Mouse (Mus musculus): ENCODE measurements around the gene Mia2.

Gene Mia2

DNA sequence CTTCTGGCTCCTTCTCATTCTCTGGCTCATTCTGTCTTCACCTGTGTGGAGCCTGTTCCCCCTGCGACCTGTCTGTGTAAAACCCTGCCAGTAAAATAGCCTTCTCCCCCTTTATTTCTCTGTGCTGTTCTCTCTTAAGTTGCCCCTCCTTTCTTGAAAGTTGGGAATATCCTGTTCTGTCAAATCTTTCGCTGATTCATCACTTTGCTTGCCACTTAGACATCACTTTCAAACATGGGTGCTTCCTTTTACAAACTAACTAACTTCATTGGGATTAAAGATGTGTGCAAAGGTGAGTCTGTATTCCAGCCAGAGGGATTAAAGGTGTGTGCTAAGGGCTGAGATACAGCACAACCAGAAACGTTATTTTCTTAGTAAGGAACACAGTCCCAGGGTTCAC, 98.0 kb downstream of the Mia2 start:
- Histone ChIP-seq H3K27me3 (ENCODE audit: insufficient read depth, low read length) (no peaks in the 10 kb centered on the region), H3K4me1 (replicated peaks; ENCODE audit: low read depth, low read length) (peaks cover 1% of the 10 kb centered on the region), H3K4me3 (replicated peaks; ENCODE audit: low read length) (no peak overlapping the region), H3K9me3 (ENCODE audit: low read length) (no peaks in the 10 kb centered on the region), H3K36me3 (ENCODE audit: insufficient read depth, low read length) (peaks cover 19% of the 10 kb centered on the region)
- TF ChIP-seq CTCF (conservative IDR thresholded peaks at IDR 0.05; ENCODE audit: low read length) (no peak), NANOG (IDR thresholded peaks at IDR 0.05; ENCODE audit: borderline replicate concordance, low read length) (no peak), POU5F1 (IDR thresholded peaks at IDR 0.05; ENCODE audit: borderline replicate concordance, low read length) (no peak)

DNA sequence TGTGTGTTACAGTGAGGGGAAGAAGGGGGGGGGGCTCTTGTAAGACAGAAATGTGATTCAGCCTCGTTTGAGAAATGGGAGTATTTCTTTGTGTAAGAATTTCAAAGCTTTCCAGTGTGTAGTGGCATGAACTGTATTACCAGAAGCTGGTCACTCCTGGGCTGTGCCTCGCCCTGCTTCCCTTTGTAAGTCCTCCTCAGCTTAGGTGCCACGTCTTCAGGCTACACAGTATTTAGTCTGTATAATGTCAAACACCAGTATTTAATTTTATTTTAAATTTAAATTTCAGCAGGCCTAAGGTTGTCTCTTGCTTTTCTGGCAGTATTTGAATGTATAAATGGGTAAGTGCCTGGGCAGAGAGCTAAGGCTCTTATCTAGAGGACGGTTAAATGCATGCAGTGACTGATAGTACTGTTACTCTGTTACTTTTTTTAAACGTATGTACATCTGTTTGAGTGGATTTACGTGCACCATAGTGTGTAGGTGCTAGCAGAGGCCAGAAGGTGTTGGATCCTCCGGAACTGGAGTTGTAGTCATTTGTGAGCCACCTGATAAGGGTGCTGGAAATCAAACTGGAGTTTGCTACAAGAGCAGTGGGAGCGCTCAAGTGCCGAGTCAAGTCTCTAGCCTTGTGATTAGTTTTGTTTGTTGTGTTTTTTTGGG, 98.9 kb downstream of the Mia2 start:
- TF ChIP-seq POU5F1 (IDR thresholded peaks at IDR 0.05; ENCODE audit: borderline replicate concordance, low read length) (no peak), NANOG (IDR thresholded peaks at IDR 0.05; ENCODE audit: borderline replicate concordance, low read length) (no peak), CTCF (conservative IDR thresholded peaks at IDR 0.05; ENCODE audit: low read length) (no peak)
- 0 out of 2 replicates have a peak, but pooled peaks cover 2% of the 10 kb centered on the region for H3K9me3 ChIP-seq (ENCODE audit: low read length)
- no peak overlapping the region for H3K4me3 ChIP-seq (replicated peaks; ENCODE audit: low read length)
- peaks cover 17% of the 10 kb centered on the region for H3K36me3 ChIP-seq (ENCODE audit: insufficient read depth, low read length)
- H3K27me3 ChIP-seq (ENCODE audit: insufficient read depth, low read length) = no peaks in the 10 kb centered on the region
- peaks cover 9% of the 10 kb centered on the region for H3K4me1 ChIP-seq (replicated peaks; ENCODE audit: low read depth, low read length)

DNA sequence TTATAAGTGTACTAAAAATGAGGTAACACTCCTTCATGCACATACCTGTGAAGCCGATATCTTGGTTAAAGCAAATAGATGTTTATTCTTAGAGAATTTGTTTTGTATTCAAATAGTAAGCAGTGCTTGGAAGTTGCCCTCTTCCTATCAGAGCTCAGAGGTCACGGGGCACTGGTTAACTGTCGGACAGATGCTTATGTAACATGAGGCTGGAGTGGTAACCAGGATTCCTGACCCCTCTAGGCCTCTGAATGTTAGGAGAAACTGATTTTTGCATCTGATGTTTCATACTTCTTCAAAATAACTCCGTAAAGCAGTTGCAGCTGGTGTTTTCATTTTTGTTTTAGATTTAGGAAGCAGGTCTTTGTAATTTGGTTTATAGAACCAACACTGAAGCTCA, 99.5 kb downstream of the Mia2 start:
- Histone ChIP-seq H3K36me3 (ENCODE audit: insufficient read depth, low read length) (peaks cover 20% of the 10 kb centered on the region), H3K4me1 (replicated peaks; ENCODE audit: low read depth, low read length) (peaks cover 12% of the 10 kb centered on the region), H3K27me3 (ENCODE audit: insufficient read depth, low read length) (no peaks in the 10 kb centered on the region), H3K4me3 (replicated peaks; ENCODE audit: low read length) (no peak overlapping the region), H3K9me3 (ENCODE audit: low read length) (0 out of 2 replicates have a peak, but pooled peaks cover 5% of the 10 kb centered on the region)
- no peak for TF ChIP-seq POU5F1 (IDR thresholded peaks at IDR 0.05; ENCODE audit: borderline replicate concordance, low read length)
- no peak for TF ChIP-seq NANOG (IDR thresholded peaks at IDR 0.05; ENCODE audit: borderline replicate concordance, low read length)
- TF ChIP-seq CTCF (conservative IDR thresholded peaks at IDR 0.05; ENCODE audit: low read length) = no peak

DNA sequence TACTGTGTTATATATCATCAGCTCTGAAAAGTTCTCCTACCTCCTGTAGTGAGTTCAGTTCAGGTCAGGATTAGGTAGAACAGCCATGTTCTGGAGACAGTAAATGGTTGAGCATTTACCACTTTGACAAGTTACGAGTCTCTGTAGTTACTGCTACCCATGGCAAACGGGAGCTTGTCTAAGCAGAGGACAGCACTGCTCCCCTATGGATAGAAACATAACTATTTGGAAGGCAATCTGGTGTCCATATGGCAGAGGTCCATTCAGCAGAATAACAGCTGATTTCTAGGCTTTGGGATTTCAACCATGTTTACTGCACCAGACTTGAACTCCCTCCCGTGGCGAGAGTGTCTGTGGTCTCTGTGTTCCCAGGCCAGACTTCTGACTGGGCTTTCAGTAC, 100.3 kb downstream of the Mia2 start:
- H3K27me3 ChIP-seq (ENCODE audit: insufficient read depth, low read length) = no peaks in the 10 kb centered on the region
- H3K4me3 ChIP-seq (replicated peaks; ENCODE audit: low read length) = no peak overlapping the region
- peaks cover 24% of the 10 kb centered on the region for H3K36me3 ChIP-seq (ENCODE audit: insufficient read depth, low read length)

DNA sequence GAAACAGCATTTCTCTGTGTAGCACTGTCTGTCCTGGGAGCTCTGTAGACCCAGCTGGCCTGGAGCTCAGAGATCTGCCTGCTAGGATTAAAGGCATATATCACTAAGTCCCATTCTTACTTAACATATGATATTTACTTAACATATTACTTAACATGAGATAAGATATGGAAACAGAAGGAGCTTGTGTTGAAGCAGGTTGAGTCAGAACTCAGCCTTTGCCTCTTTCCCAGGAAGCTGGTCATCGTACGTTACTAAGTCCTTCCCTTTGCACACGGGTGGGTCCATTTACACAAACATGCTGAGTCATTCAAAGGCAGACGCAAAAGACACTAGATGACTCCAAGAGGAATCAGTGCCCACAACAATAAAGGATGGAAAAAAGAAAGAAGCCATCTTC, 103.2 kb downstream of the Mia2 start:
- H3K36me3 ChIP-seq (ENCODE audit: insufficient read depth, low read length) = peaks cover 44% of the 10 kb centered on the region
- H3K4me3 ChIP-seq (replicated peaks; ENCODE audit: low read length) = no peak overlapping the region
- no peaks in the 10 kb centered on the region for H3K27me3 ChIP-seq (ENCODE audit: insufficient read depth, low read length)
- H3K9me3 ChIP-seq (ENCODE audit: low read length) = 0 out of 2 replicates have a peak, but pooled peaks cover 5% of the 10 kb centered on the region
- TF ChIP-seq NANOG (IDR thresholded peaks at IDR 0.05; ENCODE audit: borderline replicate concordance, low read length) = no peak
- TF ChIP-seq CTCF (conservative IDR thresholded peaks at IDR 0.05; ENCODE audit: low read length) = no peak
- no peak for TF ChIP-seq POU5F1 (IDR thresholded peaks at IDR 0.05; ENCODE audit: borderline replicate concordance, low read length)
- H3K4me1 ChIP-seq (replicated peaks; ENCODE audit: low read depth, low read length) = peaks cover 16% of the 10 kb centered on the region

More for the DNA sequence above, 100.3 kb downstream of the Mia2 start:
- H3K9me3 ChIP-seq (ENCODE audit: low read length) = 0 out of 2 replicates have a peak, but pooled peaks cover 5% of the 10 kb centered on the region
- H3K4me1 ChIP-seq (replicated peaks; ENCODE audit: low read depth, low read length) = peaks cover 12% of the 10 kb centered on the region
- no peak for TF ChIP-seq CTCF (conservative IDR thresholded peaks at IDR 0.05; ENCODE audit: low read length)

DNA sequence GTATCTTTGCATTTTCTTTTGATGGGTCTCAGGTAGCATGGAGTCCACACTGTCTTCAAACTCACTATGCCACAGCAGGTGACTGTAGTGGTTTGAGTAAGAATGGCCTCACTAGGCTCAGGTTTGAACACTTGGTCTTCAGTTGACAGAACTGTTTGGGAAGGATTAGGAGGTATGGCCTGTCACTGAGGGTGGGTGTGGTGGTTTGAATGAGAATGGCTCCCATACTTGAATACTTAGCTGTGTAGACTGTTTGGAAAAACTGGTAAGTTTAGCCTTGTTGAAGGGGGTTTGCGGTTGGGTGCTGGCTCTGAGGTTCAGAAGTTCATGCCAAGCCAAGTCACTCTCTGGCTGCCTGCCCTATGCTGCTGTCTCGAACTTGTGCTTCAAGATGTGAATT, 103.8 kb downstream of the Mia2 start:
- Histone ChIP-seq H3K4me1 (replicated peaks; ENCODE audit: low read depth, low read length) (peaks cover 16% of the 10 kb centered on the region), H3K27me3 (ENCODE audit: insufficient read depth, low read length) (no peaks in the 10 kb centered on the region), H3K9me3 (ENCODE audit: low read length) (0 out of 2 replicates have a peak, but pooled peaks cover 5% of the 10 kb centered on the region), H3K36me3 (ENCODE audit: insufficient read depth, low read length) (peaks cover 50% of the 10 kb centered on the region), H3K4me3 (replicated peaks; ENCODE audit: low read length) (no peak overlapping the region)
- TF ChIP-seq NANOG (IDR thresholded peaks at IDR 0.05; ENCODE audit: borderline replicate concordance, low read length) = no peak
- no peak for TF ChIP-seq POU5F1 (IDR thresholded peaks at IDR 0.05; ENCODE audit: borderline replicate concordance, low read length)
- TF ChIP-seq CTCF (conservative IDR thresholded peaks at IDR 0.05; ENCODE audit: low read length) = no peak

DNA sequence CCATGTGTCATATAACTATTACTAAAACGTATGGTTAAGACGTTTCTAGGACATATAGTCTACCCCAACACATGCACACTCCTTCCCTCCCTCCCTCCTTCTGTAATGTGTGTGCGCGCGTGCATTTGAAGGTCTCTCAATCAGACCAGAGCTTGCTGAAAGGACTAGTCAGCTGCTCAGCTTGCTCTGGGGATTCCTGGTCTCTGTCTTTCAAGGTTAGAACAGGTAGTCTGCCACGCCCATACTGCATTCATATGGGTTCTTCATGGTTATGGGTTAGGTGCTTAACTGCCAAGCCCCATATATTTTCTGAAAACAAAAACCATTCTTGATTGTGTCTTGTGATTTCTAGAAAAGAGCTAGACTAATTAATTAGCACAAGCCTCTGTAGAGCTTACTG, 110.0 kb downstream of the Mia2 start:
- TF ChIP-seq POU5F1 (IDR thresholded peaks at IDR 0.05; ENCODE audit: borderline replicate concordance, low read length) (no peak), NANOG (IDR thresholded peaks at IDR 0.05; ENCODE audit: borderline replicate concordance, low read length) (no peak)
- H3K4me1 ChIP-seq (replicated peaks; ENCODE audit: low read depth, low read length) = peaks cover 24% of the 10 kb centered on the region
- H3K4me3 ChIP-seq (replicated peaks; ENCODE audit: low read length) = no peak overlapping the region
- peaks cover 49% of the 10 kb centered on the region for H3K36me3 ChIP-seq (ENCODE audit: insufficient read depth, low read length)
- H3K27me3 ChIP-seq (ENCODE audit: insufficient read depth, low read length) = no peaks in the 10 kb centered on the region
- peaks cover 6% of the 10 kb centered on the region; the same call in 1 of the 2 replicates for H3K9me3 ChIP-seq (ENCODE audit: low read length)

DNA sequence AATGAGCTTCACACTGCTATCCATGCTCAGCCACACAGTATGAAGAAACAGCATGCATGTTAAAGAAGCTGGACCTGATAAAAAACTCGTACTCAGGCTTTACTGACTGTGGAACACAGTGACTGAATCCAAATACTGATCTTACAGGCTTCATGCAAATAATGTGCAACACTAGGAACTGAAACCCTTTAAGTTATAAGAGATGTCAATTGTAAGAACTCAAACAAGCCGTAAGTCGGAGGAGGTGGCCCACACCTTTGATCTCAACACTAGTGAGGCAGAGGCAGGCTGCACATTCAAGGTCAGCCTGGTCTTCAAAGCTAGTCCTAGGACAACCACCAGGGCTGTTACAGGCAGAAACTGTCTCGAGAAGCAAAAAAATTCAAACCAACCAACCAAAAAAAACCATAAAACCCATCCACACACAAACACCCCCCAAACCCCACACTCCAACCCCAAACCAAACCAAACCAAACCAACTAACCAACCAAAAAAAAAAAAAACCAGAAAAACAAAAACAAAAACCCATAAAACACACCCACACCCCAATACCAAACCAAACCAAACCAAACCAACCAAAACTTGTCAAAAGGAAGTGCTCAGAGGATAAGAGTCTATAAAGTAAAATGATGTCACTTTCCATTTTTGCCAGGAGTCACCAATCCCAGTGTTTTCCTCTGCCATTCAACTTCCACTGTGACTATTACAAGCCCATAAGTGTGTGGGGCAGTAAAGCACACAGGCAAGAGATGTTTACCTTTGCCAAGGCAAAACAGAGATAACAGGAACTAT, 110.8 kb downstream of the Mia2 start:
- no peak for TF ChIP-seq NANOG (IDR thresholded peaks at IDR 0.05; ENCODE audit: borderline replicate concordance, low read length)
- TF ChIP-seq CTCF (conservative IDR thresholded peaks at IDR 0.05; ENCODE audit: low read length) = no peak
- TF ChIP-seq POU5F1 (IDR thresholded peaks at IDR 0.05; ENCODE audit: borderline replicate concordance, low read length) = no peak
- H3K9me3 ChIP-seq (ENCODE audit: low read length) = peaks cover 14% of the 10 kb centered on the region
- no peaks in the 10 kb centered on the region for H3K27me3 ChIP-seq (ENCODE audit: insufficient read depth, low read length)
- peaks cover 24% of the 10 kb centered on the region for H3K4me1 ChIP-seq (replicated peaks; ENCODE audit: low read depth, low read length)
- peaks cover 49% of the 10 kb centered on the region for H3K36me3 ChIP-seq (ENCODE audit: insufficient read depth, low read length)
- H3K4me3 ChIP-seq (replicated peaks; ENCODE audit: low read length) = no peak overlapping the region
